Mouse (Mus musculus) MEL-GATA-1-ER (cell line): Measurements from ENCODE around the gene Olfr1089.

Experiments
- DNase-seq: peaks from one replicate; pipeline ENCODE4 v3.0.0-alpha.2; 2012; ENCODE audit warnings: low read depth; ENCODE audit errors: extremely low read depth

The Olfr1089 gene

DNA sequence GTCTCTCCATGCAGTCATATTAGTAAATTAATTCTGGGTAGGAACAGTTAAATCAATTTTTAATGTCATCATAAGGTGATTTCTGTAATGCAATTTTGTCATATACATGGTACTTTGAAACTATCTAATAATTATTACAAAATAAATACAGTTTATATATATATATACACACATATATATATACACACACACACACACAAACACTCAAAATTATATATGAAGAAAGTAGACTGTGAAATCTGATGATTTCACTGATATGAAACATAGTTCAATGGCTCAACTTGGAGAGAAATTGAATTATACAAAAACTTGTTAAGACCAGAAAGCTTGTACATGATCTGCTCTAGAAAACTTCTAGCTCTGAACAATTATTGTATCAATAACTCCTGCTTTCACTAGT is at the start of gene Olfr1089:
Olfr1089 (minus strand) TSS at position 101 of the 400 bp plus-strand sequence.
- no peak for DNase-seq

DNA sequence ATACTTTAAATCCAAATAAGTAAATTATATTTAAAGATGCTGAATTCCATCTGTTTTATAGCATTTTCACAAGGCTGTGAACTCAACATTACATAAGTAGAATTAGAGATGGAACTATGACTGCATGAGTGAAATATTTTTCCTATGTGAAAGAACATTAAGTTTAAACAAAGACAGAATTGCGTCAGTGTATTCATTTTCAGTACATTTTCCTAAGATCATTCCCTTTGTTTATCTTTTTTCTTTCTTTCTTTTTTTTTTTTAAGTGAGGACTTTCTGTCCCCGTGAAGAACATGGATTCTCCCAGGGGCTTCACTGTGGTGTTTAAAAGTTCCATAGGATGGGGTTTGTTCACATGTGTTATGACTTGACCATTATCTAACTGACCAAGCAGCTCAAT is 48.7 kb upstream of the Olfr1089 start, which contains the start of gene Olfr1093:
Olfr1093 (plus strand) TSS at position 301 of the 400 bp plus-strand sequence.
- DNase-seq, result no peak

DNA sequence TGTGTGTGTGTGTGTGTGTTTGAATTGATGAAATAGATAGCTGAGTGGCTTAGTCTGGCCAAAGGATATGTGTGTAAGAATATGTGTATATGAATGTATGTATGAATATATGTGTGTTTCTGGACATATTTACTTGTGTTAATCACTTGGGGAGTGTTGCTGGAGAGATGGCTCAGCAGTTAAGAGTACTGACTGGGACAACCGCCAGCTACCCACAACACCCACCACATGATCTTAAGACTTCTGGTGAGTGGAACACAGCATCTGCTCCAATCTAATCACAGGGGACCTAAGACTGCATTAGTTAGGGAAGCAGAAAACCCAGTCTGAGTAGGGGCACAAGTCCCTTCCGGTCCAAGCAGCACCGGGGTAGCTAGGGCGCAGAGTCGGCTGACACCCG is 27.5 kb upstream of the Olfr1089 start:
- no peak for DNase-seq

DNA sequence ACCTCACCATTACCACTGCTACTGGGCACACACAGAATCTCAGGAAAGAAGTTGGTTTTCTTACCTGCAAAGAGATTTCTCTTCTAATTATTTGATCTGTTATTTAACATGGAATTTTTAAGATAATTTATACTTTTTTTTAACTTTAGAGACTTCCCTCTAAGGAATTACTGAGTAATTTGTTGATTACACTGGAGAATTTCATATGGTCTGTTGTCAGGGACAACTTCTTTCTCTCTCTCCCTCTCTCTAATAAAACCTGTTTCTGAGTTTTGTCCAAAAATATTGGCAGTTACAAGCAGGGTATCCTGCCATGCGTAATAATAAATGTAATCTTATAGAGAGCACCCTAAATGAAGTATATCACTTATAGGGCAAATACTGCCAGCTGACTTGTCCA is 25.4 kb upstream of the Olfr1089 start, which contains the start of gene Olfr1090:
Olfr1090 (minus strand) TSS at position 101 of the 400 bp plus-strand sequence.
- DNase-seq, result no peak

DNA sequence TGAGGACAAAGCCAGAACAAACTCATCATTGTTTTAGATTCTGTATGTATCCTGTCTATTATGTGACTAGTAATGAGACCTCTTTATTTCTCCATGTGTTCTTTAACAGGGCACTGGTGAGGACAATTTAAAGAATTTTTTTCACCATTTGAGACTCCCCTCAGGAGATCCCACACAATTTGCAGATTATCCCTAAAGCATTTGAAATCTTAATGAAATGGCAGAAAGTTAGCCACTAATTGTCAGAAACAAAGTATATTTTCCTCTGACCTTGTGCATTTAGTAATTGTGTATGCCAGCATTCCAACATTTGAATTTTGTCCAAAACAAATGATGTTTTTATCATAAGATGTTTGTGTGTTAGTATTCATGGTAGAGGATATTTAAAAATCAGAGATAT is 35.2 kb downstream of the Olfr1089 start, which contains the start of gene Olfr1087:
Olfr1087 (minus strand) TSS at position 101 of the 400 bp plus-strand sequence.
- DNase-seq, result no peak
